Mouse (Mus musculus) CH12.LX (cell line): ENCODE data around the gene Itgb2l. TPM values are rescaled to one million over a fixed set of nuclear protein-coding genes. Genes with fewer than 3 reads are reported as not detected.

Experiments used
- DNase-seq: peaks from one replicate; pipeline ENCODE4 v3.0.0-alpha.2; 2013; ENCODE audit errors: extremely low read depth
- H3K27ac ChIP-seq: 2 replicates; pipeline ENCODE4 v1.5.1; 2012; ENCODE audit warnings: low read depth, mild to moderate bottlenecking, control low read depth, moderate library complexity; ENCODE audit not compliant: insufficient read depth
- H3K27me3 ChIP-seq: replicated peaks from 2 replicates; pipeline ENCODE3; 2012; ENCODE audit warnings: inconsistent platforms
- H3K36me3 ChIP-seq, 2 experiments: replicated peaks in 1 of 2; 2 replicates each; pipeline versions ENCODE3 to v1.6.1; 2012; ENCODE audit warnings: inconsistent platforms in 1 of 2, low read length in 1 of 2, mild to moderate bottlenecking in 1 of 2, mixed read lengths in 1 of 2, moderate library complexity in 1 of 2; ENCODE audit not compliant: control insufficient read depth in 1 of 2, insufficient read depth in 1 of 2
- H3K4me1 ChIP-seq, 2 experiments: 2 replicates each; pipeline ENCODE4 v1.6.1; 2012; ENCODE audit warnings: inconsistent platforms in 1 of 2, moderate library complexity in 1 of 2; ENCODE audit not compliant: insufficient read depth in 2 of 2, control insufficient read depth in 1 of 2
- H3K4me2 ChIP-seq: 2 replicates; pipeline ENCODE4 v1.6.1; 2012; ENCODE audit warnings: low read depth, mild to moderate bottlenecking, control low read depth; ENCODE audit not compliant: poor library complexity, insufficient read depth, severe bottlenecking
- H3K4me3 ChIP-seq, 3 experiments: fragments of 150-350 bp in 1 of 3; sonication (generic) in 1 of 3; replicated peaks in 1 of 3; 2 replicates each; pipeline versions ENCODE3 to v1.5.1; 2011 to 2012; ENCODE audit warnings: low read depth in 2 of 3, low read length in 2 of 3, mild to moderate bottlenecking in 2 of 3, moderate library complexity in 2 of 3, control low read depth in 1 of 3, improper control_type of control experiment in 1 of 3, inconsistent platforms in 1 of 3, mixed read lengths in 1 of 3; ENCODE audit not compliant: poor library complexity in 1 of 3
- H3K79me2 ChIP-seq: replicated peaks from 2 replicates; pipeline ENCODE4 v1.6.1; 2012; ENCODE audit warnings: mild to moderate bottlenecking, moderate library complexity; ENCODE audit not compliant: control insufficient read depth, poor library complexity, insufficient read depth, severe bottlenecking; ENCODE audit errors: extremely low read depth
- H3K9ac ChIP-seq: 2 replicates; pipeline ENCODE4 v1.6.1; 2012; ENCODE audit warnings: low read depth, mild to moderate bottlenecking, control low read depth, moderate library complexity; ENCODE audit not compliant: insufficient read depth
- H3K9me3 ChIP-seq: replicated peaks from 2 replicates; pipeline ENCODE3; 2012; ENCODE audit warnings: low read length, inconsistent platforms, mixed read lengths
- BHLHE40 ChIP-seq: IDR thresholded peaks from 2 replicates; pipeline ENCODE4 v1.6.1; 2011; ENCODE audit warnings: mild to moderate bottlenecking, low read depth, low read length, improper control_type of control experiment
- CHD1 ChIP-seq: IDR thresholded peaks from 2 replicates; pipeline ENCODE4 v1.6.1; 2012; ENCODE audit warnings: low read depth, low read length, improper control_type of control experiment, inconsistent platforms
- CHD2 ChIP-seq: IDR thresholded peaks from 2 replicates; pipeline ENCODE4 v1.6.1; 2011; ENCODE audit warnings: low read length, improper control_type of control experiment
- CTCF ChIP-seq, 2 experiments: IDR thresholded peaks in 1 of 2; conservative IDR thresholded peaks in 1 of 2; 2 replicates each; pipeline ENCODE4 v1.5.1; 2011 to 2012; ENCODE audit warnings: low read depth in 2 of 2, low read length in 2 of 2, improper control_type of control experiment in 1 of 2, inconsistent platforms in 1 of 2, mild to moderate bottlenecking in 1 of 2, moderate library complexity in 1 of 2
- E2F4 ChIP-seq: IDR thresholded peaks from 2 replicates; pipeline ENCODE4 v1.6.1; 2011; ENCODE audit warnings: low read depth, low read length, improper control_type of control experiment; ENCODE audit not compliant: insufficient replicate concordance
- ELF1 ChIP-seq: IDR thresholded peaks from 2 replicates; pipeline ENCODE4 v1.6.1; 2014; ENCODE audit warnings: low read depth, mild to moderate bottlenecking, inconsistent platforms, low read length, improper control_type of control experiment
- EP300 ChIP-seq: IDR thresholded peaks from 2 replicates; pipeline ENCODE4 v1.6.1; 2011; ENCODE audit warnings: low read length, improper control_type of control experiment
- IRF4 ChIP-seq: IDR thresholded peaks from 2 replicates; pipeline ENCODE4 v1.6.1; 2014; ENCODE audit warnings: low read depth, mild to moderate bottlenecking, inconsistent platforms, low read length, improper control_type of control experiment
- JUN ChIP-seq: IDR thresholded peaks from 2 replicates; pipeline ENCODE4 v1.6.1; 2011; ENCODE audit warnings: low read depth, mild to moderate bottlenecking, low read length, improper control_type of control experiment, moderate library complexity; ENCODE audit not compliant: insufficient read depth
- JUND ChIP-seq: conservative IDR thresholded peaks from 2 replicates; pipeline ENCODE4 v1.6.1; 2011; ENCODE audit warnings: low read depth, low read length, improper control_type of control experiment
- KAT2A ChIP-seq: IDR thresholded peaks from 2 replicates; pipeline ENCODE4 v1.6.1; 2012; ENCODE audit warnings: low read length, improper control_type of control experiment, inconsistent platforms; ENCODE audit not compliant: insufficient replicate concordance
- MAFK ChIP-seq: IDR thresholded peaks from 2 replicates; pipeline ENCODE4 v1.6.1; 2011; ENCODE audit warnings: low read length, improper control_type of control experiment; ENCODE audit not compliant: insufficient replicate concordance
- MAZ ChIP-seq: IDR thresholded peaks from 2 replicates; pipeline ENCODE4 v1.6.1; 2012; ENCODE audit warnings: low read depth, mild to moderate bottlenecking, inconsistent platforms, low read length, improper control_type of control experiment, moderate library complexity
- MXI1 ChIP-seq: IDR thresholded peaks from 2 replicates; pipeline ENCODE4 v1.6.1; 2011; ENCODE audit warnings: mild to moderate bottlenecking, low read depth, low read length, improper control_type of control experiment
- MYC ChIP-seq: IDR thresholded peaks from 2 replicates; pipeline ENCODE4 v1.6.1; 2011; ENCODE audit warnings: low read depth, mild to moderate bottlenecking, improper control_type of control experiment, low read length
- NELFE ChIP-seq: IDR thresholded peaks from 2 replicates; pipeline ENCODE4 v1.6.1; 2011; ENCODE audit warnings: low read depth, low read length, improper control_type of control experiment
- NRF1 ChIP-seq: IDR thresholded peaks from 2 replicates; pipeline ENCODE4 v1.6.1; 2014; ENCODE audit warnings: low read depth, mild to moderate bottlenecking, inconsistent platforms, low read length, improper control_type of control experiment, moderate library complexity
- PAX5 ChIP-seq: IDR thresholded peaks from 2 replicates; pipeline ENCODE4 v1.6.1; 2012; ENCODE audit warnings: low read length, inconsistent platforms, mixed read lengths
- POLR2A ChIP-seq: IDR thresholded peaks from 2 replicates; pipeline ENCODE4 v1.6.1; 2011; ENCODE audit warnings: low read depth, mild to moderate bottlenecking, improper control_type of control experiment, low read length
- RAD21 ChIP-seq: IDR thresholded peaks from 2 replicates; pipeline ENCODE4 v1.6.1; 2011; ENCODE audit warnings: low read depth, mild to moderate bottlenecking, low read length, improper control_type of control experiment, moderate library complexity
- SIN3A ChIP-seq: IDR thresholded peaks from 2 replicates; pipeline ENCODE4 v1.6.1; 2012; ENCODE audit warnings: low read length, improper control_type of control experiment, inconsistent platforms
- TBP ChIP-seq: conservative IDR thresholded peaks from 2 replicates; pipeline ENCODE4 v1.6.1; 2011; ENCODE audit warnings: low read depth, low read length, improper control_type of control experiment
- TCF12 ChIP-seq: IDR thresholded peaks from 2 replicates; pipeline ENCODE4 v1.6.1; 2014; ENCODE audit warnings: low read depth, mild to moderate bottlenecking, inconsistent platforms, low read length, improper control_type of control experiment
- USF1 ChIP-seq: IDR thresholded peaks from 2 replicates; pipeline ENCODE4 v1.6.1; 2014; ENCODE audit warnings: low read depth, mild to moderate bottlenecking, inconsistent platforms, low read length, improper control_type of control experiment
- USF2 ChIP-seq: conservative IDR thresholded peaks from 2 replicates; pipeline ENCODE4 v1.6.1; 2011; ENCODE audit warnings: low read depth, low read length, improper control_type of control experiment
- ZC3H11A ChIP-seq: IDR thresholded peaks from 2 replicates; pipeline ENCODE4 v1.6.1; 2012; ENCODE audit warnings: low read depth, mild to moderate bottlenecking, inconsistent platforms, low read length, improper control_type of control experiment
- ZNF384 ChIP-seq: IDR thresholded peaks from 2 replicates; pipeline ENCODE4 v1.6.1; 2012; ENCODE audit warnings: low read depth, low read length, improper control_type of control experiment, inconsistent platforms
- dilution Hi-C: fragments of 300-500 bp; cut with MboI; formaldehyde crosslinking; loops from 2 replicates; pipeline ENCODE4 v1.14.3; 2020; ENCODE audit warnings: low sequenced_read_pairs; ENCODE audit not compliant: extremely low pct_unique_long_range_greater_than_20kb, extremely low pct_ligation_motif_present
- in situ Hi-C: fragments of 300-500 bp; cut with MboI; formaldehyde crosslinking; loops from 3 replicates; pipeline ENCODE4 v1.14.3; 2019; ENCODE audit warnings: low sequenced_read_pairs, low pct_ligation_motif_present, low pct_unique_long_range_greater_than_20kb, mixed read lengths
- polyA plus RNA-seq: library from polyadenylated mRNA; unstranded; fragments of >175 nt; gene quantifications from 2 replicates; pipeline ENCODE4 v1.2.1, GENCODE M21; 2012; ENCODE audit warnings: low read depth; ENCODE audit not compliant: insufficient read length
- total RNA-seq, 2 experiments: library from RNA; depleted of rRNA; stranded (reverse); fragments of 300-350 nt in 1 of 2; fragments of >200 nt in 1 of 2; gene quantifications; 2 replicates each; pipeline ENCODE4 v1.2.3; 2012 to 2014

Itgb2l gene
- total and polyA plus RNA-seq, 3 experiments: 0.08 to 0.37 (median 0.20) TPM

DNA sequence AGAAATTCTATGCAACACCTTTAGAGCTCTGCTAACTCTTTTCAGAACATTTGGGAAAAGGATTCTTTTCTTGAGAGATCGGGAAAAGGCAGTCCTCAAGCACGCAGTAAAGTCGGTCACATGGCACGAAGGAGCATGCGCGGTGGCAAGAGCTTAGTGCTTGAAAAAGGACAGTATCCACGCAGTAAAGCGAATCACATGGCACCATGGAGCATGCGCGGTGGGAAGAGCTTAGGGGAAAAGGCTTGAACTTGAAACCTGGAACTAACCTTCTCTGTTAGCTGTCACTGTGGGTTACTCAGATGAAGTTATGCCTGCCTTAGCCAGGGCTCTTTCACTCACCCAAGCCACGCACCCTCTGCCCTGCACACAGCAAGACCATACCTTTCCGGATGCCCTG is 62.0 kb downstream of the Itgb2l start:
- Histone ChIP-seq H3K27me3 (no peaks in the 10 kb centered on the region), H3K4me1 (peaks cover 7 to 20% of the 10 kb centered on the region in 2 experiments; a peak in 3 of 4 replicates), H3K9ac (no peak overlapping the region), H3K4me2 (no peak overlapping the region), H3K9me3 (peaks cover 3% of the 10 kb centered on the region), H3K36me3 (no peaks in the 10 kb centered on the region), H3K27ac (no peak overlapping the region), H3K79me2 (no peaks in the 10 kb centered on the region), H3K4me3 (no peak overlapping the region)
- TF ChIP-seq EP300 (no peak), SIN3A (no peak), TCF12 (no peak), CTCF (conservative IDR thresholded peaks at IDR 0.05 in 1 of 2, IDR thresholded peaks at IDR 0.05 in 1 of 2; ENCODE audit: low read depth in 2 of 2, low read length in 2 of 2) (no peak), NELFE (no peak), NRF1 (no peak), POLR2A (no peak), MYC (no peak), RAD21 (no peak), TBP (no peak), USF2 (no peak), MAFK (no peak), CHD1 (no peak), JUN (no peak), MXI1 (no peak), BHLHE40 (no peak), CHD2 (no peak)
- dilution Hi-C loops: no loop called here
- DNase-seq: no peak
- in situ Hi-C loops: no loop called here

DNA sequence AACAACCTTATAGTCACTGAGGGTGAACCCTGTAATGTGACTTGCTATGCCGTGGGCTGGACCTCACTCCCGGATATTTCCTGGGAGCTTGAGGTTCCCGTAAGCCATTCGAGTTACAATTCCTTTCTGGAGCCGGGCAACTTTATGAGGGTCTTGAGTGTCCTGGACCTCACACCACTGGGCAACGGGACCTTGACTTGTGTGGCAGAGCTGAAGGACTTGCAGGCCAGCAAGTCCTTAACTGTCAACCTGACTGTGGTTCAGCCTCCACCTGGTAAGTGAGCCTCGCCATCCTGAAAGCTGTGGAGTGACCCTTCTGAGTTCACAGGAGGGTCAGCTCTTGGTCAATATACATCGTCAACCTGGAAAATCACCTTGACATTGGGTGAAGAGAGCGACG is 65.3 kb downstream of the Itgb2l start:
- H3K4me3 ChIP-seq: no peak overlapping the region
- TF ChIP-seq ZNF384 (no peak), IRF4 (no peak), KAT2A (no peak), MAFK (no peak), BHLHE40 (no peak), ZC3H11A (no peak), JUND (no peak), EP300 (no peak), ELF1 (no peak), CHD2 (no peak), NELFE (no peak), MYC (no peak), PAX5 (no peak), E2F4 (no peak), USF2 (no peak), MAZ (no peak), MXI1 (no peak), USF1 (no peak)
- H3K4me2 ChIP-seq: no peak overlapping the region
- H3K9ac ChIP-seq: no peak overlapping the region
- dilution Hi-C loops (no loop called here), in situ Hi-C loops (no loop called here)
- peaks cover 3 to 8% of the 10 kb centered on the region in 2 experiments; a peak in 3 of 4 replicates for H3K4me1 ChIP-seq
- H3K9me3 ChIP-seq: peaks cover 3% of the 10 kb centered on the region
- H3K27ac ChIP-seq: no peak overlapping the region
- H3K79me2 ChIP-seq: no peaks in the 10 kb centered on the region
- no peaks in the 10 kb centered on the region for H3K27me3 ChIP-seq
- no peak for DNase-seq
- no peaks in the 10 kb centered on the region for H3K36me3 ChIP-seq
